Mouse (Mus musculus) kidney, embryonic 16.5 days (tissue): ENCODE data around the gene Exoc4. TPM values are rescaled to one million over a fixed set of nuclear protein-coding genes. Genes with fewer than 3 reads are reported as not detected.

Source experiments
- ATAC-seq: fragments of 200-750 bp; cut with Nextera tagmentation; 2 replicates; pipeline ENCODE4 v1.8.0; 2017; ENCODE audit warnings: moderate TSS enrichment; ENCODE audit not compliant: low FRiP score, low TSS enrichment
- H3K27ac ChIP-seq: fragments of 300-500 bp; sonication (generic); 2 replicates; pipeline ENCODE4 v1.5.1; 2014; ENCODE audit warnings: low read length
- H3K27me3 ChIP-seq: fragments of 300-500 bp; sonication (generic); 2 replicates; pipeline ENCODE4 v1.6.1; 2014; ENCODE audit warnings: low read length, control low read depth, mixed read lengths; ENCODE audit not compliant: insufficient read depth
- H3K36me3 ChIP-seq: fragments of 300-500 bp; sonication (generic); 2 replicates; pipeline ENCODE4 v1.6.1; 2014; ENCODE audit warnings: low read length, control low read depth, mixed read lengths; ENCODE audit not compliant: insufficient read depth
- H3K4me1 ChIP-seq: fragments of 300-500 bp; sonication (generic); 2 replicates; pipeline ENCODE4 v1.6.1; 2014; ENCODE audit warnings: low read length, control low read depth, mixed read lengths; ENCODE audit not compliant: insufficient read depth
- H3K4me2 ChIP-seq: fragments of 300-500 bp; sonication (generic); replicated peaks from 2 replicates; pipeline ENCODE4 v1.6.1; 2014; ENCODE audit warnings: low read depth, low read length
- H3K4me3 ChIP-seq: fragments of 300-500 bp; sonication (generic); 2 replicates; pipeline ENCODE4 v1.5.1; 2014; ENCODE audit warnings: mild to moderate bottlenecking, low read length
- H3K9ac ChIP-seq: fragments of 300-500 bp; sonication (generic); replicated peaks from 2 replicates; pipeline ENCODE4 v1.6.1; 2014; ENCODE audit warnings: low read length
- H3K9me3 ChIP-seq: fragments of 300-500 bp; sonication (generic); 2 replicates; pipeline ENCODE4 v1.6.1; 2016; ENCODE audit warnings: low read length, control low read depth
- WGBS: fragments of 180-500 bp; shearing (Covaris S2); extraction: QIAGEN DNeasy Blood & Tissue Kit; methylation state at CpG from one replicate; pipeline ENCODE4 v1.1.7; 2014; 5-methylcytosine and 5-hydroxymethylcytosine counted together
- polyA plus RNA-seq: library from polyadenylated mRNA; unstranded; fragments of >200 nt; fragmentation: Nextera tagmentation; extraction: Ambion mirVana; gene quantifications from 2 replicates; pipeline ENCODE4 v1.2.1, GENCODE M21; 2015

Exoc4 gene
- polyA plus RNA-seq, 1 experiment from 2014 or later, result 39.4 TPM

- H3K36me3 ChIP-seq, result no peaks in the 10 kb centered on the region
- no peak overlapping the region for H3K27ac ChIP-seq
- peaks cover 6% of the 10 kb centered on the region; the same call in 1 of the 2 replicates for H3K9me3 ChIP-seq
- H3K4me1 ChIP-seq, result no peaks in the 10 kb centered on the region
- H3K27me3 ChIP-seq, result no peaks in the 10 kb centered on the region
- WGBS, result 93% methylated on average over 4 of the region's 4 CpGs
- no peak for ATAC-seq
- H3K9ac ChIP-seq, result no peak overlapping the region
- no peak overlapping the region for H3K4me2 ChIP-seq
- H3K4me3 ChIP-seq, result no peak overlapping the region
Measured at GRCm38 (mm10) chr6:33913964-33914363, 665.1 kb downstream of the Exoc4 start.

- ATAC-seq, result no peak
Measured at GRCm38 (mm10) chr6:33923571-33923970, 674.7 kb downstream of the Exoc4 start.

GRCm38 (mm10) chr6:33924888-33925287 lies 676.0 kb downstream of the Exoc4 start:
- WGBS, result 78% methylated on average over 4 of the region's 4 CpGs
- H3K4me3 ChIP-seq, result no peak overlapping the region
- H3K4me2 ChIP-seq, result no peak overlapping the region
- no peak overlapping the region for H3K9ac ChIP-seq
- no peaks in the 10 kb centered on the region for H3K27me3 ChIP-seq
- no peak for ATAC-seq
- peaks cover 7% of the 10 kb centered on the region; the same call in 1 of the 2 replicates for H3K4me1 ChIP-seq
- no peaks in the 10 kb centered on the region for H3K36me3 ChIP-seq
- no peak overlapping the region for H3K27ac ChIP-seq
- H3K9me3 ChIP-seq, result no peaks in the 10 kb centered on the region

More at GRCm38 (mm10) chr6:33923571-33923970, 674.7 kb downstream of the Exoc4 start:
- Histone ChIP-seq H3K4me3 (no peak overlapping the region), H3K4me2 (no peak overlapping the region), H3K9ac (no peak overlapping the region), H3K36me3 (no peaks in the 10 kb centered on the region), H3K27me3 (no peaks in the 10 kb centered on the region), H3K4me1 (no peaks in the 10 kb centered on the region), H3K9me3 (no peaks in the 10 kb centered on the region), H3K27ac (no peak overlapping the region)
- 80% methylated on average over 2 of the region's 2 CpGs for WGBS

GRCm38 (mm10) chr6:33929342-33930086 lies 680.6 kb downstream of the Exoc4 start:
- Histone ChIP-seq H3K9me3 (no peaks in the 10 kb centered on the region), H3K36me3 (no peaks in the 10 kb centered on the region), H3K4me2 (no peak overlapping the region), H3K9ac (0 out of 2 replicates have a peak overlapping the region, but pooled peaks have one; percentile 11), H3K27me3 (no peaks in the 10 kb centered on the region), H3K4me3 (no peak overlapping the region), H3K27ac (no peak overlapping the region), H3K4me1 (peaks cover 9% of the 10 kb centered on the region; the same call in 1 of the 2 replicates)
- 17% methylated on average over 13 of the region's 13 CpGs for WGBS
- ATAC-seq, result peak; percentile 93

- Histone ChIP-seq H3K9me3 (no peaks in the 10 kb centered on the region), H3K4me2 (no peak overlapping the region), H3K27ac (no peak overlapping the region), H3K36me3 (no peaks in the 10 kb centered on the region), H3K9ac (no peak overlapping the region), H3K4me1 (peaks cover 9% of the 10 kb centered on the region; the same call in 1 of the 2 replicates), H3K27me3 (no peaks in the 10 kb centered on the region), H3K4me3 (no peak overlapping the region)
- ATAC-seq, result no peak
- 71% methylated on average over 8 of the region's 8 CpGs for WGBS
Measured at GRCm38 (mm10) chr6:33930087-33930945, 681.4 kb downstream of the Exoc4 start.

- H3K4me2 ChIP-seq, result no peak overlapping the region
- no peaks in the 10 kb centered on the region for H3K9me3 ChIP-seq
- H3K9ac ChIP-seq, result no peak overlapping the region
- no peak overlapping the region for H3K27ac ChIP-seq
- no peak for ATAC-seq
- H3K4me1 ChIP-seq, result no peaks in the 10 kb centered on the region
- 92% methylated on average over 4 of the region's 4 CpGs for WGBS
- H3K36me3 ChIP-seq, result no peaks in the 10 kb centered on the region
- no peaks in the 10 kb centered on the region for H3K27me3 ChIP-seq
- no peak overlapping the region for H3K4me3 ChIP-seq
Measured at GRCm38 (mm10) chr6:33937906-33938305, 689.0 kb downstream of the Exoc4 start.

- no peak overlapping the region for H3K4me2 ChIP-seq
- ATAC-seq, result no peak
- no peaks in the 10 kb centered on the region for H3K4me1 ChIP-seq
- H3K27me3 ChIP-seq, result no peaks in the 10 kb centered on the region
- H3K9ac ChIP-seq, result no peak overlapping the region
- H3K27ac ChIP-seq, result no peak overlapping the region
- WGBS, result 75% methylated on average over 5 of the region's 5 CpGs
- no peaks in the 10 kb centered on the region for H3K36me3 ChIP-seq
- H3K4me3 ChIP-seq, result no peak overlapping the region
- no peaks in the 10 kb centered on the region for H3K9me3 ChIP-seq
Measured at GRCm38 (mm10) chr6:33939169-33939568, 690.3 kb downstream of the Exoc4 start.

- H3K4me2 ChIP-seq, result no peak overlapping the region
- no peaks in the 10 kb centered on the region for H3K4me1 ChIP-seq
- no peak overlapping the region for H3K9ac ChIP-seq
- 70% methylated on average over 2 of the region's 2 CpGs for WGBS
- no peaks in the 10 kb centered on the region for H3K27me3 ChIP-seq
- H3K4me3 ChIP-seq, result no peak overlapping the region
- no peaks in the 10 kb centered on the region for H3K9me3 ChIP-seq
- no peak overlapping the region for H3K27ac ChIP-seq
- no peaks in the 10 kb centered on the region for H3K36me3 ChIP-seq
- no peak for ATAC-seq
Measured at GRCm38 (mm10) chr6:33946911-33947489, 698.1 kb downstream of the Exoc4 start.

- H3K9me3 ChIP-seq, result no peaks in the 10 kb centered on the region
- H3K27me3 ChIP-seq, result no peaks in the 10 kb centered on the region
- 96% methylated on average over 2 of the region's 2 CpGs for WGBS
- no peak overlapping the region for H3K9ac ChIP-seq
- H3K36me3 ChIP-seq, result no peaks in the 10 kb centered on the region
- no peaks in the 10 kb centered on the region for H3K4me1 ChIP-seq
- no peak overlapping the region for H3K27ac ChIP-seq
- no peak overlapping the region for H3K4me2 ChIP-seq
- H3K4me3 ChIP-seq, result no peak overlapping the region
- no peak for ATAC-seq
Measured at GRCm38 (mm10) chr6:33950113-33950512, 701.2 kb downstream of the Exoc4 start.
